In genomic region chr17:51840596-51840995, GRCm38 (mm10) we compare ENCODE assay signal across 15 mouse cellular contexts.
"Had no signal": no experiment of that assay in that cellular context is flagged by ENCODE, and none has a peak within 500 bp of the region (broad histone marks: within the 10 kb centered on the region; RNA-seq: fewer than 3 reads in every experiment).

No protein-coding gene starts in this region.

- H3K27ac ChIP-seq: neural tube, embryonic 13.5 days; neural tube, embryonic 15.5 days; stomach, embryonic 15.5 days; stomach, postnatal 0 days had no signal

- H3K9ac ChIP-seq: neural tube, embryonic 13.5 days; neural tube, embryonic 15.5 days; stomach, embryonic 15.5 days had no signal

- H3K4me2 ChIP-seq: neural tube, embryonic 13.5 days; neural tube, embryonic 15.5 days; stomach, embryonic 15.5 days had no signal

- H3K9me3 ChIP-seq: neural tube, embryonic 13.5 days; neural tube, embryonic 15.5 days; stomach, embryonic 15.5 days had no signal

- H3K27me3 ChIP-seq: stomach, embryonic 15.5 days had no signal

- H3K4me1 ChIP-seq: neural tube, embryonic 13.5 days; neural tube, embryonic 15.5 days; stomach, embryonic 15.5 days had no signal

- DNase-seq: retina, postnatal 1 day; right cerebral cortex, adult 18-20 months; right cerebral cortex, postnatal 14 days; right cerebral cortex, postnatal 25 days; right cerebral cortex, postnatal 4 days; spleen, adult 18-20 months; thymus, adult 18-20 months; thymus, adult 2 months; thymus, postnatal 14 days; thymus, postnatal 25 days; thymus, postnatal 36 days had no signal

- H3K36me3 ChIP-seq: neural tube, embryonic 13.5 days; neural tube, embryonic 15.5 days; stomach, embryonic 15.5 days had no signal

- H3K4me3 ChIP-seq: neural tube, embryonic 13.5 days; neural tube, embryonic 15.5 days; stomach, embryonic 15.5 days had no signal
